Mouse (Mus musculus): ENCODE data around the gene Gm7168. TPM values are rescaled to one million over a fixed set of nuclear protein-coding genes. Genes with fewer than 3 reads are reported as not detected.
"Not testable (repeated sequence)": the region's sequence is repeated elsewhere in the genome, so short reads cannot be mapped to it uniquely, and the experiment has no call there.

Gm7168 gene
- 0.10 TPM in 1 of 2 replicates, not detected in the other for polyA plus RNA-seq (2014; fragmentation: Nextera tagmentation; extraction: Ambion mirVana)

DNA sequence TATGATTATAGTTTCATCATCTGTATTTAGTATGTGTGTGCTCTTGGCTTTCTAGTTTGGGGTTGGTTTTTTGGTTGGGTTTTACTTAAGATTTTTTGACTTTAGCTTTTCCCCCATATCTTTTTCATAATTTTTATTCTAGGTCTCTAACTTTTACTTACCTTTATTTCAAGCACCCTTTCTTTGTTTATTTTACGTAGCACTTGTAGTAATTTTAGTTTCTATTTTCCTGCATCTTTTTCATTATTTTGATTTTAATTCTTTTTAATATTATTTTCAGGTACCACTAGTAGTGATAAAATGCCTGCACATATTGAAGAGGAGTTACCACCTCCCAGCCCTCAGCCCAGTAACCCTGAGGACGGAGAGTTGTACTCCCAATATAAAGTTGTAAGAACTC is at the start of gene Gm7168:
Gene Gm7168, plus strand, starts transcription at position 301 of the 400 bp plus-strand sequence.
- not testable (repeated sequence) for H3K9ac ChIP-seq (ENCODE audit: low read length); H3K27me3 ChIP-seq (ENCODE audit: control insufficient read depth, insufficient read depth, low read length); H3K4me2 ChIP-seq; H3K9me3 ChIP-seq (ENCODE audit: control insufficient read depth, low read length); H3K4me1 ChIP-seq (ENCODE audit: control insufficient read depth, insufficient read depth, low read length); H3K36me3 ChIP-seq (ENCODE audit: control insufficient read depth, insufficient read depth, low read length); DNase-seq (ENCODE audit: low spot score, missing footprints); ATAC-seq (ENCODE audit: low FRiP score); H3K4me3 ChIP-seq (ENCODE audit: low read depth, low read length); H3K27ac ChIP-seq (ENCODE audit: low read depth, low read length)
- 78% methylated on average over 1 of the region's 2 CpGs for WGBS

DNA sequence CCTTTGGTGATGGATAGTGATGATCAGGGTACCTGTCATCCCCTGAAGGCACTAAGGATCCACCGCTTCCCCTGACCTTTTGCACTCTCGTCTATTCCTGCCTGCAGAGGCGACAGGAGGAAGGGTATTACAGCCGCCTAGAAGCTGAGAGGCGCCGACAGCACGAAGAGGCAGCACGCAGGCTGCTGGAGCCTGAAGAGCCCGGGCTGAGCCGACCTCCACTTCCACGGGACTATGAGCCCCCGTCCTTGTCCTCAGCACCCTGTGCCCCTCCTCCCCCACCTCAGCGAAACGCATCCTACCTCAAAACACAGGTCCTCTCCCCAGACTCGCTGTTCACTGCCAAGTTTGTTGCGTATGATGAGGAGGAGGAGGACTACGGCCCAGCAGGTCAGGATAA is 49.3 kb upstream of the Gm7168 start:
- peaks cover 12% of the 10 kb centered on the region for H3K36me3 ChIP-seq (ENCODE audit: control insufficient read depth, insufficient read depth, low read length)
- no peaks in the 10 kb centered on the region for H3K4me1 ChIP-seq (ENCODE audit: control insufficient read depth, insufficient read depth, low read length)
- H3K9ac ChIP-seq (ENCODE audit: low read length) = no peak overlapping the region
- H3K4me2 ChIP-seq = no peak overlapping the region
- H3K27ac ChIP-seq (ENCODE audit: low read depth, low read length) = no peak overlapping the region
- DNase-seq (ENCODE audit: low spot score, missing footprints) (peak; percentile 19), ATAC-seq (ENCODE audit: low FRiP score) (no peak)
- WGBS = 88% methylated on average over 17 of the region's 17 CpGs
- no peaks in the 10 kb centered on the region for H3K27me3 ChIP-seq (ENCODE audit: control insufficient read depth, insufficient read depth, low read length)
- no peak overlapping the region for H3K4me3 ChIP-seq (ENCODE audit: low read depth, low read length)
- no peaks in the 10 kb centered on the region for H3K9me3 ChIP-seq (ENCODE audit: control insufficient read depth, low read length)

DNA sequence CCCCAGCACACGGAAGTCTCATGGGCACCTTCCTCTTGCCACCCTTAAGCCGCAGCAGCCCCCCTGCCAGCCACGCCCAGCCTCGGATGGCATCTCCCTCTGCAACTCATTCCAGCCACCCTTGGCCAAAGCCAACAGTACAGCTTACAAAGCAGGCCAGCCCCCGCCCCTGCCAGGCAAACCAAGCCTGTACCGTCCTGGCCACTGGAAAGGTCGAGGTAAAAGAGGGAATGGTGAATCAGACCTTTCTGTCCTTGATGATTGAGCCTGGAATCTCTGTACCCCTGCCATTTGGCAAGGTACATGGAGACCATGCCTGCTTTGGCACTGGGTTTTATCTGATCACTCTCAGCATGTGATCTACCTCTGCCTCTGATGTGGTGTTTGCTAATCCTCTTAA is 48.9 kb upstream of the Gm7168 start:
- WGBS = 91% methylated on average over 7 of the region's 7 CpGs
- no peak overlapping the region for H3K9ac ChIP-seq (ENCODE audit: low read length)
- no peak for DNase-seq (ENCODE audit: low spot score, missing footprints)

DNA sequence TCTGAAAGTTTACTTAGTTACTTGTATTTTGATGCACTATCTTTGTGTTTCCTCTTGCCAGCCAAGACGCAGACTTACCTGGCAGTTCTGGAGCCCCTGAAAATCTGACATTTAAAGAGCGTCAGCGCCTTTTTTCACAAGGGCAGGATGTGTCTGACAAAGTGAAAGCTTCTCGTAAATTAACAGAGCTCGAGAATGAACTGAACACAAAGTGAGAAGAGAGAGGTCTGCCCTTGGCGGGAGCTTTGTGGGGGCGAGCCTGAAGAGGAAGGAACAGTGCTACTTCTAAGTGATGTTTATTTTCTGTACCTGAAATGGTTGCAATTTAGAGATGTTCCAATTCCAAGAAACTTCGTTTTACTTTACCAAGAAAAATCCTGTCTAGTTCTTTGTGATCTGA is 44.4 kb upstream of the Gm7168 start:
- WGBS = 94% methylated on average over 8 of the region's 8 CpGs
- Histone ChIP-seq H3K4me1 (ENCODE audit: control insufficient read depth, insufficient read depth, low read length) (no peaks in the 10 kb centered on the region), H3K4me3 (ENCODE audit: low read depth, low read length) (no peak overlapping the region), H3K9me3 (ENCODE audit: control insufficient read depth, low read length) (no peaks in the 10 kb centered on the region), H3K36me3 (ENCODE audit: control insufficient read depth, insufficient read depth, low read length) (peaks cover 13% of the 10 kb centered on the region), H3K27me3 (ENCODE audit: control insufficient read depth, insufficient read depth, low read length) (no peaks in the 10 kb centered on the region), H3K4me2 (no peak overlapping the region), H3K27ac (ENCODE audit: low read depth, low read length) (no peak overlapping the region), H3K9ac (ENCODE audit: low read length) (no peak overlapping the region)
- ATAC-seq (ENCODE audit: low FRiP score) (no peak), DNase-seq (ENCODE audit: low spot score, missing footprints) (peak; percentile 45)

More for the DNA sequence above, 48.9 kb upstream of the Gm7168 start:
- Histone ChIP-seq H3K4me1 (ENCODE audit: control insufficient read depth, insufficient read depth, low read length) (no peaks in the 10 kb centered on the region), H3K4me2 (no peak overlapping the region), H3K36me3 (ENCODE audit: control insufficient read depth, insufficient read depth, low read length) (peaks cover 12% of the 10 kb centered on the region), H3K27me3 (ENCODE audit: control insufficient read depth, insufficient read depth, low read length) (no peaks in the 10 kb centered on the region), H3K27ac (ENCODE audit: low read depth, low read length) (no peak overlapping the region), H3K4me3 (ENCODE audit: low read depth, low read length) (no peak overlapping the region), H3K9me3 (ENCODE audit: control insufficient read depth, low read length) (no peaks in the 10 kb centered on the region)
- no peak for ATAC-seq (ENCODE audit: low FRiP score)

DNA sequence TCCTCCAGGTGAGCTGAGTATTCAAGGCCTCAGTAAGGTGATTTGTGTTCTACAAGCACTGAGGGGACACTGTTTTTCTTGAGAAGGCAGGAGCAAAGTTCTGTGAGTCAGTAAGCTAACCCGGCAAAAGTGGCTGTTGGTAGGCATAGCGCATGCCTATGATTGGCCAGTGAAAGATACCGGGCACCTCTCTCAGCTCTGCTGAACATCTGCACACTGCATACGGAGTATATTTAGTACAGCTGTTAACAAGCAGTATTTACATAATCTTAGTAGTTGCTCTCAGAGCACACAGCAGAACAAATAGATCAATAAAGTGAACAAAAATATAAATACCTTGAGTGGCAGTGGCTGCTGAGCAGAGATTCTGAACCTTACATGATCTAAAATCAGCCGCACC is 41.1 kb upstream of the Gm7168 start:
- ATAC-seq (ENCODE audit: low FRiP score) = no peak

DNA sequence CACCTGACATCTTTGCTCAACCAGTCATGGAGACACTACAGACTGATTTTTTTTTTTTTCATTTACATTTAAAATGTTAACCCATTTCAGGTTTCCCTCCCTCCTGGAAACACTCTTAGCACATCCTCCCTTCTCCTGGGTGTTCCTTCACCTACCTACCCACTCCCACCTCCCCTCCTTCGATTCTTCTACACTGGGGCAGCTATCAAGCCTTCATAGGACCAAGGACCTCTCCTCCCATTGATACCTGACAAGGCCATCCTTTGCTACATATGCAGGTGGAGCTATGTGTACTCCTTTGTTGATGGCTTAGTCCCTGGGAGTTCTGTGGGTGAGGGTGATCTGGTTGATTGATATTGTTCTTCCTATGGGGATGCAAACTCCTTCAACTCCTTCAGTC is 40.5 kb upstream of the Gm7168 start:
- no peak overlapping the region for H3K27ac ChIP-seq (ENCODE audit: low read depth, low read length)
- no peak overlapping the region for H3K4me3 ChIP-seq (ENCODE audit: low read depth, low read length)
- no peaks in the 10 kb centered on the region for H3K4me1 ChIP-seq (ENCODE audit: control insufficient read depth, insufficient read depth, low read length)
- ATAC-seq (ENCODE audit: low FRiP score) (no peak), DNase-seq (ENCODE audit: low spot score, missing footprints) (peak; percentile 77)
- H3K9ac ChIP-seq (ENCODE audit: low read length) = no peak overlapping the region
- peaks cover 7% of the 10 kb centered on the region for H3K36me3 ChIP-seq (ENCODE audit: control insufficient read depth, insufficient read depth, low read length)
- no peaks in the 10 kb centered on the region for H3K27me3 ChIP-seq (ENCODE audit: control insufficient read depth, insufficient read depth, low read length)
- no peaks in the 10 kb centered on the region for H3K9me3 ChIP-seq (ENCODE audit: control insufficient read depth, low read length)
- 88% methylated on average over 1 of the region's 1 CpGs for WGBS
- H3K4me2 ChIP-seq = no peak overlapping the region

More for the DNA sequence above, 41.1 kb upstream of the Gm7168 start:
- no peak overlapping the region for H3K9ac ChIP-seq (ENCODE audit: low read length)
- peak; percentile 69 for DNase-seq (ENCODE audit: low spot score, missing footprints)
- 96% methylated on average over 5 of the region's 5 CpGs for WGBS
- H3K4me3 ChIP-seq (ENCODE audit: low read depth, low read length) = no peak overlapping the region
- H3K4me1 ChIP-seq (ENCODE audit: control insufficient read depth, insufficient read depth, low read length) = no peaks in the 10 kb centered on the region
- no peaks in the 10 kb centered on the region for H3K9me3 ChIP-seq (ENCODE audit: control insufficient read depth, low read length)
- H3K4me2 ChIP-seq = no peak overlapping the region
- H3K36me3 ChIP-seq (ENCODE audit: control insufficient read depth, insufficient read depth, low read length) = peaks cover 7% of the 10 kb centered on the region
- H3K27me3 ChIP-seq (ENCODE audit: control insufficient read depth, insufficient read depth, low read length) = no peaks in the 10 kb centered on the region
- H3K27ac ChIP-seq (ENCODE audit: low read depth, low read length) = no peak overlapping the region

DNA sequence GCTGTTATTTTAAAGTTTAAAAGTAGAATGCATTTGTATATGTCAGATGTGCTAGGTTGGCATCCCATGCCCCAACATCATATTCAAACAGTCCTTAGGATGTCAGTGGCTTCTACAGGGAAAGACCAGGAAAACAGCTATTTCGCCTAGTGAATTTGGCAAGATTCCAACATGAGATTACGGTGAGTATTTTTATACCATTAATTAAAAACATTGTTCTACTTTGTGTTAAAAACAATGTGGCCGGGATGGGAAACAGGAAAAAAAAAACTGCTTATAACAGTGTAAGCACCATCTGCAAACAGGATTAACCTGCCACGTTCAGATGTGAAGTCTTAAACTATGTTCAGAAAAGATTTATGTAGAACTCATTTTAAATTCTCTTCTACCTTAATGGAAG is 34.2 kb upstream of the Gm7168 start:
- WGBS = 75% methylated on average over 4 of the region's 4 CpGs

DNA sequence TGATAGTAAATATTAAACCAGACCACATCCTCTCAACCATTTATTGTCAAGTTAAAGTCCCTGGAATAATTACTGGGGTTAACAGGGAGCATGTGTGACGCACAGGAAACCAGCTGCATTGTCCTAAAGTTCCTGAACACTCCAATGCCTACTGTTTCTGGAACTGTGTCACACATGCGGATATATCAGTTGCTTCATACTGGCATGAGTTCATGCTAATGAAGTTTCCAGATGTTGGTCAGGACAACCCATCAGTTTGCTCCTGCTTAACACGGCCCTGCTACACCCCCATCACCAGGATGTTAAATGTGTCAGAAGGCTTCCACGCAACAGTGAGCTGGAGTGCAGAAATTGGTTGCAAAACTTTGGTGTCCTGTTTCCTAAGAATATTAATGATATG is 33.6 kb upstream of the Gm7168 start:
- Histone ChIP-seq H3K4me3 (ENCODE audit: low read depth, low read length) (no peak overlapping the region), H3K27me3 (ENCODE audit: control insufficient read depth, insufficient read depth, low read length) (no peaks in the 10 kb centered on the region), H3K9me3 (ENCODE audit: control insufficient read depth, low read length) (no peaks in the 10 kb centered on the region), H3K9ac (ENCODE audit: low read length) (no peak overlapping the region), H3K4me2 (no peak overlapping the region), H3K36me3 (ENCODE audit: control insufficient read depth, insufficient read depth, low read length) (no peaks in the 10 kb centered on the region), H3K27ac (ENCODE audit: low read depth, low read length) (no peak overlapping the region), H3K4me1 (ENCODE audit: control insufficient read depth, insufficient read depth, low read length) (no peaks in the 10 kb centered on the region)
- ATAC-seq (ENCODE audit: low FRiP score) (no peak), DNase-seq (ENCODE audit: low spot score, missing footprints) (peak; percentile 62)
- 81% methylated on average over 4 of the region's 4 CpGs for whole genome bisulfite sequencing

More for the DNA sequence above, 34.2 kb upstream of the Gm7168 start:
- H3K4me2 ChIP-seq = no peak overlapping the region
- DNase-seq (ENCODE audit: low spot score, missing footprints) (peak; percentile 6), ATAC-seq (ENCODE audit: low FRiP score) (no peak)
- H3K27ac ChIP-seq (ENCODE audit: low read depth, low read length) = no peak overlapping the region
- H3K27me3 ChIP-seq (ENCODE audit: control insufficient read depth, insufficient read depth, low read length) = no peaks in the 10 kb centered on the region
- H3K4me3 ChIP-seq (ENCODE audit: low read depth, low read length) = no peak overlapping the region
- no peaks in the 10 kb centered on the region for H3K9me3 ChIP-seq (ENCODE audit: control insufficient read depth, low read length)
- no peaks in the 10 kb centered on the region for H3K4me1 ChIP-seq (ENCODE audit: control insufficient read depth, insufficient read depth, low read length)
- no peak overlapping the region for H3K9ac ChIP-seq (ENCODE audit: low read length)
- H3K36me3 ChIP-seq (ENCODE audit: control insufficient read depth, insufficient read depth, low read length) = no peaks in the 10 kb centered on the region

DNA sequence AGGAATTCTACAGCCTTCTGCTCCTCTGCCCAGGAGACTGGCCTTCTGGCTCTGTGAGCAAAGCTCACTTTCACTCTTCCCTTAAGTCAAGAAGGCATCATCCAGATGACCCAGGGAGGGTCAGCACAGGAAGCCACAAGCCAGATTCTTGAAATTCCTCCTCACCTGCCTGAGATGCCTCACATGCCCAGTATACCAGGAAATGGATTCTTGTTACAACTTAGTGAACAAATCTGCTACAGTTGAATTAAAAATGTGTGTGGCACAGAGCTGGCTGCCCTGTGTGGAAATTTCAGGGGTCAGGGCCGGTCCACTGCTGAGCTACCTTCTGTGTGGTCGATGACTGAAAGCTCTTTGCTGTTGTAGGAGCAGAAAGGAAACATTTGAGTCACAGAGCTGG is 27.4 kb upstream of the Gm7168 start:
- 63% methylated on average over 2 of the region's 2 CpGs for WGBS
- no peak overlapping the region for H3K9ac ChIP-seq (ENCODE audit: low read length)
- H3K27ac ChIP-seq (ENCODE audit: low read depth, low read length) = no peak overlapping the region
- H3K4me3 ChIP-seq (ENCODE audit: low read depth, low read length) = no peak overlapping the region
- H3K4me2 ChIP-seq = no peak overlapping the region
- DNase-seq (ENCODE audit: low spot score, missing footprints) (no peak), ATAC-seq (ENCODE audit: low FRiP score) (no peak)
- no peaks in the 10 kb centered on the region for H3K36me3 ChIP-seq (ENCODE audit: control insufficient read depth, insufficient read depth, low read length)
- H3K9me3 ChIP-seq (ENCODE audit: control insufficient read depth, low read length) = no peaks in the 10 kb centered on the region
- H3K4me1 ChIP-seq (ENCODE audit: control insufficient read depth, insufficient read depth, low read length) = no peaks in the 10 kb centered on the region
- H3K27me3 ChIP-seq (ENCODE audit: control insufficient read depth, insufficient read depth, low read length) = no peaks in the 10 kb centered on the region

DNA sequence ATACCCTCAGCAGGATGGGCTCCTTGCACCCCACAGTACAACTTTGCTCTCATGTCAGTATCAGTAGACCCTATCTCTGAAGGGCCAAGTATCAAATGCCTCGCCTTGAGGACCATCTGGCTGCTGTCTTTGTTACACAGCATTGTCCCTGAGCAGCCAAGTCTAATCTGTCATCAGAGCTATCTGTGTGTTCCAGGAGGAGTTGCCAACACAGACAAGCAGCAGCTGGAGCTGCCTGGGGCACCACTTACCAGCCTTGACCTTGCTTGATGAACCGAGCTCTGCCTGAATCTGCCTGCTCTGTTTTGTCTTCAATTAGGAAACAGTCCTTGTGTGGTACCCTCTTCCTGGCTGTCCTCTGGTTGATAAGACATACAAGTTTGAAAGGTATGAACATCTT is 24.8 kb upstream of the Gm7168 start:
- DNase-seq (ENCODE audit: low spot score, missing footprints) (no peak), ATAC-seq (ENCODE audit: low FRiP score) (no peak)
- no peak overlapping the region for H3K9ac ChIP-seq (ENCODE audit: low read length)
- no peak overlapping the region for H3K27ac ChIP-seq (ENCODE audit: low read depth, low read length)
- H3K9me3 ChIP-seq (ENCODE audit: control insufficient read depth, low read length) = no peaks in the 10 kb centered on the region
- no peaks in the 10 kb centered on the region for H3K36me3 ChIP-seq (ENCODE audit: control insufficient read depth, insufficient read depth, low read length)
- 84% methylated on average over 2 of the region's 2 CpGs for WGBS
- no peak overlapping the region for H3K4me2 ChIP-seq
- H3K4me3 ChIP-seq (ENCODE audit: low read depth, low read length) = no peak overlapping the region
- no peaks in the 10 kb centered on the region for H3K4me1 ChIP-seq (ENCODE audit: control insufficient read depth, insufficient read depth, low read length)
- H3K27me3 ChIP-seq (ENCODE audit: control insufficient read depth, insufficient read depth, low read length) = no peaks in the 10 kb centered on the region
